Mouse (Mus musculus) thymus, postnatal 10 days (tissue): ENCODE data around the gene Ppp1cc.
"Not testable (repeated sequence)": the region's sequence is repeated elsewhere in the genome, so short reads cannot be mapped to it uniquely, and the experiment has no call there.

Experiments used
- DNase-seq, 2 experiments: peaks; one replicate each; pipeline ENCODE4 v3.0.0; 2021; ENCODE audit warnings: low spot score in 2 of 2

The Ppp1cc gene

GRCm38 (mm10) chr5:122212125-122212524, 54.0 kb downstream of the Ppp1cc start:
- DNase-seq: no peak

GRCm38 (mm10) chr5:122212820-122213219, 54.7 kb downstream of the Ppp1cc start:
- DNase-seq: not testable (repeated sequence)

- DNase-seq: no peak
Measured at GRCm38 (mm10) chr5:122213861-122214260, 55.8 kb downstream of the Ppp1cc start.

GRCm38 (mm10) chr5:122217636-122218035, 59.6 kb downstream of the Ppp1cc start:
- DNase-seq: no peak

GRCm38 (mm10) chr5:122218109-122218905, 60.2 kb downstream of the Ppp1cc start:
- DNase-seq: no peak

- DNase-seq: peak in 1 of 2 experiments; percentile 42
Measured at GRCm38 (mm10) chr5:122218928-122219327, 60.9 kb downstream of the Ppp1cc start.

- peak; percentile 78 for DNase-seq
Measured at GRCm38 (mm10) chr5:122219655-122220629, 61.9 kb downstream of the Ppp1cc start.

- no peak for DNase-seq
Measured at GRCm38 (mm10) chr5:122221085-122221484, 63.0 kb downstream of the Ppp1cc start.

- no peak for DNase-seq
Measured at GRCm38 (mm10) chr5:122224291-122224690, 66.2 kb downstream of the Ppp1cc start.
